In genomic region chr7:12774606-12775005, GRCm38 (mm10) we compare ENCODE assay signal across 10 mouse cellular contexts. TPM values are rescaled to one million over a fixed set of nuclear protein-coding genes. Genes with fewer than 3 reads are reported as not detected.
DNase-seq lines count a peak whose midpoint lies in the region; ATAC-seq and TF ChIP-seq lines count a peak whose summit lies in the region.
"Had no signal": no experiment of that assay in that cellular context is flagged by ENCODE, and none has a peak within 500 bp of the region (broad histone marks: within the 10 kb centered on the region; RNA-seq: fewer than 3 reads in every experiment).

No protein-coding gene starts in this region.

- H3K9me3 ChIP-seq in hindbrain, embryonic 12.5 days (replicated peaks): no peaks in the 10 kb centered on the region
- H3K9me3 ChIP-seq: limb, embryonic 13.5 days had no signal

- no peak for ATAC-seq in hindbrain, embryonic 12.5 days (ENCODE audit: low FRiP score)
- ATAC-seq: Patski had no signal

- no peak overlapping the region for H3K4me3 ChIP-seq in kidney, adult 2 months (ENCODE audit: insufficient read depth, low read depth, low read length)
- no peak overlapping the region for H3K4me3 ChIP-seq in cerebellum, adult 2 months (replicated peaks; ENCODE audit: insufficient read depth, low read depth, low read length)
- no peak overlapping the region for H3K4me3 ChIP-seq in hindbrain, embryonic 12.5 days
- H3K4me3 ChIP-seq: limb, embryonic 13.5 days had no signal

- TF ChIP-seq POLR2A in kidney, adult 2 months (IDR thresholded peaks at IDR 0.05; ENCODE audit: low read depth, low read length): no peak
- no peak for TF ChIP-seq POLR2A in cerebellum, adult 2 months (IDR thresholded peaks at IDR 0.05; ENCODE audit: borderline replicate concordance, insufficient read depth, low read length)

- H3K4me2 ChIP-seq in hindbrain, embryonic 12.5 days (replicated peaks): no peak overlapping the region
- H3K4me2 ChIP-seq: limb, embryonic 13.5 days had no signal

- H3K27ac ChIP-seq in kidney, adult 2 months (ENCODE audit: insufficient read depth, low read depth, low read length): no peak overlapping the region
- peak overlapping the region; percentile 82 for H3K27ac ChIP-seq in cerebellum, adult 2 months (ENCODE audit: insufficient read depth, low read length)
- H3K27ac ChIP-seq in hindbrain, embryonic 12.5 days: no peak overlapping the region
- H3K27ac ChIP-seq: limb, embryonic 13.5 days had no signal

- no peaks in the 10 kb centered on the region for H3K4me1 ChIP-seq in kidney, adult 2 months (ENCODE audit: control insufficient read depth, insufficient read depth, low read length)
- H3K4me1 ChIP-seq in cerebellum, adult 2 months (ENCODE audit: control insufficient read depth, insufficient read depth, low read length): peaks cover 12% of the 10 kb centered on the region
- H3K4me1 ChIP-seq in hindbrain, embryonic 12.5 days: peaks cover 5% of the 10 kb centered on the region

- H3K36me3 ChIP-seq in kidney, adult 2 months (ENCODE audit: control insufficient read depth, insufficient read depth, low read length): no peaks in the 10 kb centered on the region
- H3K36me3 ChIP-seq in hindbrain, embryonic 12.5 days: peaks cover 51% of the 10 kb centered on the region

- no peaks in the 10 kb centered on the region for H3K27me3 ChIP-seq in kidney, adult 2 months (replicated peaks; ENCODE audit: control insufficient read depth, insufficient read depth, low read length)
- no peaks in the 10 kb centered on the region for H3K27me3 ChIP-seq in cerebellum, adult 2 months (ENCODE audit: control insufficient read depth, insufficient read depth, low read length)
- no peaks in the 10 kb centered on the region for H3K27me3 ChIP-seq in hindbrain, embryonic 12.5 days
- H3K27me3 ChIP-seq: limb, embryonic 13.5 days; Patski had no signal

- DNase-seq in kidney, adult 2 months: peak; percentile 93
- DNase-seq in kidney, postnatal 10 days: no peak
- DNase-seq in cerebellum, adult 2 months: peak; percentile 98
- peak; percentile 16 to 38 for DNase-seq in heart, postnatal 10 days
- peak; percentile 58 to 63 for DNase-seq in right cerebral cortex, postnatal 10 days (ENCODE audit: low spot score in 2 of 2)
- no peak for DNase-seq in embryo, embryonic 10 days (ENCODE audit: low spot score)
- no peak for DNase-seq in urinary bladder, postnatal 25 days (ENCODE audit: low spot score)

- intact Hi-C loops in heart, postnatal 10 days (cut with DNase I): no loop called here

- peak; percentile 36 for TF ChIP-seq CTCF in kidney, adult 2 months (conservative IDR thresholded peaks at IDR 0.05; ENCODE audit: insufficient read depth, insufficient read length, low read depth, low read length)
- TF ChIP-seq CTCF in cerebellum, adult 2 months (IDR thresholded peaks at IDR 0.05; ENCODE audit: borderline replicate concordance, insufficient read depth, low read depth, low read length): peak; percentile 49; the same call in 1 of the 2 replicates

- no peak overlapping the region for H3K9ac ChIP-seq in hindbrain, embryonic 12.5 days
- H3K9ac ChIP-seq: limb, embryonic 13.5 days had no signal

- WGBS in kidney, adult 2 months: 66% methylated on average over 1 of the region's 1 CpGs
- WGBS in cerebellum, adult 2 months: 3% methylated on average over 1 of the region's 1 CpGs
- WGBS in hindbrain, embryonic 12.5 days: 96% methylated on average over 1 of the region's 1 CpGs

RNA-seq across cellular contexts. Expression of gene Zscan18, which starts 28.8 kb away (rescaled TPM):
- 0.59 and 0.88 TPM in 2 replicates for polyA plus RNA-seq in kidney, adult 2 months (2012; rRNA removed)
- 10.8 and 11.2 TPM in 2 replicates for polyA plus RNA-seq in cerebellum, adult 2 months (2012; rRNA removed)
- 1 to 10 TPM; 2.0 to 2.8 TPM for total RNA-seq in heart, postnatal 10 days (2021)
- polyA plus RNA-seq in hindbrain, embryonic 12.5 days (2016; fragmentation: Nextera tagmentation; extraction: Ambion mirVana): 17.7 and 18.9 TPM in 2 replicates

RNA-seq across cellular contexts. Expression of gene Vmn2r56, which starts 39.8 kb away (rescaled TPM):
- polyA plus RNA-seq in kidney, adult 2 months (2012; rRNA removed): not detected in 2 replicates
- 0.02 TPM in 2 replicates for polyA plus RNA-seq in cerebellum, adult 2 months (2012; rRNA removed)
- not detected for total RNA-seq in heart, postnatal 10 days (2021)
- polyA plus RNA-seq in hindbrain, embryonic 12.5 days (2016; fragmentation: Nextera tagmentation; extraction: Ambion mirVana): not detected in 2 replicates
- polyA plus RNA-seq: limb, embryonic 13.5 days; Patski had no signal

RNA-seq across cellular contexts. Expression of gene Zfp329, which starts 44.1 kb away (rescaled TPM):
- polyA plus RNA-seq in kidney, adult 2 months (2012; rRNA removed): 1.1 and 1.7 TPM in 2 replicates
- polyA plus RNA-seq in cerebellum, adult 2 months (2012; rRNA removed): 16.3 and 16.7 TPM in 2 replicates
- 1 to 10 TPM; 7.5 to 9.2 TPM for total RNA-seq in heart, postnatal 10 days (2021)
- polyA plus RNA-seq in hindbrain, embryonic 12.5 days (2016; fragmentation: Nextera tagmentation; extraction: Ambion mirVana): 26.6 TPM in 2 replicates

RNA-seq across cellular contexts. Expression of gene Zfp110, which starts 60.0 kb away (rescaled TPM):
- polyA plus RNA-seq in kidney, adult 2 months (2012; rRNA removed): 7.7 and 9.4 TPM in 2 replicates
- polyA plus RNA-seq in cerebellum, adult 2 months (2012; rRNA removed): 12.6 and 13.5 TPM in 2 replicates
- 10 to 100 TPM; 17.4 to 20.9 TPM for total RNA-seq in heart, postnatal 10 days (2021)
- polyA plus RNA-seq in hindbrain, embryonic 12.5 days (2016; fragmentation: Nextera tagmentation; extraction: Ambion mirVana): 33.7 and 34.8 TPM in 2 replicates

Comparison
In these comparisons a context has a peak if more than half of its experiments do, and no peak if none do; other contexts are left out.
1. DNase-seq: peak in kidney, adult 2 months (single experiment), cerebellum, adult 2 months (2 of 2), heart, postnatal 10 days (2 of 2) and right cerebral cortex, postnatal 10 days (2 of 2); none in kidney, postnatal 10 days (single experiment), embryo, embryonic 10 days (single experiment) and urinary bladder, postnatal 25 days (single experiment).